Mouse (Mus musculus) limb, embryonic 11.5 days (tissue): ENCODE data around the gene Lamp3. TPM values are rescaled to one million over a fixed set of nuclear protein-coding genes. Genes with fewer than 3 reads are reported as not detected.
"Not testable (repeated sequence)": the region's sequence is repeated elsewhere in the genome, so short reads cannot be mapped to it uniquely, and the experiment has no call there.

Experiments used
- ATAC-seq: fragments of 200-750 bp; cut with Nextera tagmentation; 2 replicates; pipeline ENCODE4 v1.8.0; 2017; ENCODE audit warnings: low read depth; ENCODE audit not compliant: insufficient number of reproducible peaks, low FRiP score, low TSS enrichment
- DNase-seq: peaks from one replicate; pipeline ENCODE4 v3.0.0-alpha.2; 2015; ENCODE audit warnings: low spot score
- H3K27ac ChIP-seq: fragments of 300-500 bp; sonication (generic); replicated peaks from 2 replicates; pipeline ENCODE4 v1.5.1; 2014; ENCODE audit warnings: low read depth, mild to moderate bottlenecking, low read length
- H3K27me3 ChIP-seq: fragments of 300-500 bp; sonication (generic); 2 replicates; pipeline ENCODE4 v1.6.1; 2014; ENCODE audit warnings: mild to moderate bottlenecking, low read length, mixed read lengths; ENCODE audit not compliant: control insufficient read depth, insufficient read depth
- H3K36me3 ChIP-seq: fragments of 300-500 bp; sonication (generic); 2 replicates; pipeline ENCODE4 v1.6.1; 2014; ENCODE audit warnings: mild to moderate bottlenecking, low read length, moderate library complexity, mixed read lengths; ENCODE audit not compliant: control insufficient read depth, insufficient read depth
- H3K4me1 ChIP-seq: fragments of 300-500 bp; sonication (generic); 2 replicates; pipeline ENCODE4 v1.6.1; 2014; ENCODE audit warnings: low read length, mixed read lengths; ENCODE audit not compliant: control insufficient read depth, insufficient read depth
- H3K4me2 ChIP-seq: fragments of 300-500 bp; sonication (generic); 2 replicates; pipeline ENCODE4 v1.6.1; 2014; ENCODE audit warnings: low read depth, mild to moderate bottlenecking, moderate library complexity; ENCODE audit not compliant: severe bottlenecking
- H3K4me3 ChIP-seq: fragments of 300-500 bp; sonication (generic); 2 replicates; pipeline ENCODE4 v1.5.1; 2014; ENCODE audit warnings: low read depth, low read length
- H3K9ac ChIP-seq: fragments of 300-500 bp; sonication (generic); 2 replicates; pipeline ENCODE4 v1.6.1; 2014; ENCODE audit warnings: mild to moderate bottlenecking, low read length
- H3K9me3 ChIP-seq: fragments of 300-500 bp; sonication (generic); 2 replicates; pipeline ENCODE4 v1.6.1; 2016; ENCODE audit warnings: low read length; ENCODE audit not compliant: control insufficient read depth
- WGBS: fragments of 180-500 bp; shearing (Covaris S2); extraction: QIAGEN DNeasy Blood & Tissue Kit; methylation state at CpG from one replicate; pipeline ENCODE4 v1.1.7; 2014; 5-methylcytosine and 5-hydroxymethylcytosine counted together
- polyA plus RNA-seq: library from polyadenylated mRNA; unstranded; fragments of >200 nt; fragmentation: Nextera tagmentation; extraction: Ambion mirVana; gene quantifications from 2 replicates; pipeline ENCODE4 v1.2.1, GENCODE M21; 2014

The Lamp3 gene
- not detected in 2 replicates for polyA plus RNA-seq

DNA sequence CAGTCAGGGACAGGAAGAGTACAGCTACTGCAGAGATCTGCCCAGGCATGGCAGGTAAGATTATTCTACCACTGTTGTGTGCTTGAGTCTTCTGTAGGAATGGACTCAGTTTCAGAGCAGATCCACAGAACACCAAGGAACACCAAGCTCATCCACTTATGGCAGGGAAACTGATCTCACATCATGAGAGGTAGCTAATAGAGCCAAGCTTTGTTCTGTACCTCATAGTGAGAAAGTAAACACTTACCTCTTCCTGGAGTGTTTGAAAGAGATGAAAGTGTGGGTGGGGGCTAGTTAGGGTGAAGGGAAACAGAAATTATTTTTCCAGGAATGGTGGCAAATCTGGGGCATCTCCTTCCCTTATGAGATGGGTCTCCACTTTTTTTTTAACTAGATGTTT is at the start of gene Lamp3:
Gene Lamp3 (minus strand): TSS at position 160 of the 400 bp plus-strand sequence.
- no peak for ATAC-seq
- H3K27ac ChIP-seq, result no peak within 1 kb of the TSS
- H3K36me3 ChIP-seq, result no peaks in the 10 kb centered on the region
- H3K4me2 ChIP-seq, result no peak within 1 kb of the TSS
- H3K9ac ChIP-seq, result no peak within 1 kb of the TSS
- H3K9me3 ChIP-seq, result no peaks in the 10 kb centered on the region
- H3K4me1 ChIP-seq, result no peaks in the 10 kb centered on the region
- no peak for DNase-seq
- H3K27me3 ChIP-seq, result no peaks in the 10 kb centered on the region
- H3K4me3 ChIP-seq, result no peak within 1 kb of the TSS

DNA sequence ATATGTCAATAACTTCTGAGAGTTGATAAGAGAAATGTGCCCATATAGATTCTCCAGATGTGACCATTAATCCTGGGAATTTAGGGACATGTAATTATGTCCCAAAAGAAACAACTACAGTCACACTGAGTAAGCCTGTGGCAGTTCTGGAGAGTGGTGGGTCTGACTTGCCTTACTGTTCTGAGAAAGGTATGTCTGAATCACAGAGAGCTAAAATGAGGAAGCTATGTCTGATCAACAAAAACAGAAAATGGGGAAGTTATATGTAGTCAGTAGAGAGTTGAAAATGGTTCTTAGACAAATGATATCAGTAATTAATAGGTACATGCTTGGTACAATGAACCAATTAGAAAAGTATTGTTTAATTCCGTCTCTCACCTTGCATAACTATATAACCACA is 26.7 kb upstream of the Lamp3 start:
- Histone ChIP-seq H3K27ac (no peak overlapping the region), H3K27me3 (no peaks in the 10 kb centered on the region), H3K36me3 (no peaks in the 10 kb centered on the region), H3K9me3 (no peaks in the 10 kb centered on the region), H3K4me1 (no peaks in the 10 kb centered on the region), H3K9ac (no peak overlapping the region), H3K4me2 (no peak overlapping the region), H3K4me3 (no peak overlapping the region)
- DNase-seq (no peak), ATAC-seq (no peak)
- 74% methylated on average over 1 of the region's 1 CpGs for WGBS

DNA sequence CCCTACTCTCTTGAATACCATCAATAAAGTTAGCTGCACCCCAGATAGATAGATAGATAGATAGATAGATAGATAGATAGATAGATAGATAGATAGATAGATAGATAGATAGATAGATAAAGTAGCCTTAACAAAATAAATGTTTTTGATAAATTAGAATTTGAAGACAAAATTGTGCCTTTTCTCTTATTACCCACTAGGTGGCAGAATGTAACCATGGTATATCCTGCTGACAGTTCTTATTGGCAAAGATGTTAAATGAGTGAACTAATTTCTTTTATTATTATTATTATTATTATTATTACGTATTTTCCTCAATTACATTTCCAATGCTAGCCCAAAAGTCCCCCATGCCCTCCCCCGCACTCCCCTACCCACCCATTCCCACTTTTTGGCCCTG is 18.0 kb upstream of the Lamp3 start:
- ATAC-seq, H3K27ac ChIP-seq, H3K9ac ChIP-seq, H3K4me3 ChIP-seq, H3K36me3 ChIP-seq, H3K27me3 ChIP-seq, DNase-seq, H3K9me3 ChIP-seq, H3K4me1 ChIP-seq, H3K4me2 ChIP-seq: not testable (repeated sequence)
- WGBS, result 41% methylated on average over 2 of the region's 2 CpGs

DNA sequence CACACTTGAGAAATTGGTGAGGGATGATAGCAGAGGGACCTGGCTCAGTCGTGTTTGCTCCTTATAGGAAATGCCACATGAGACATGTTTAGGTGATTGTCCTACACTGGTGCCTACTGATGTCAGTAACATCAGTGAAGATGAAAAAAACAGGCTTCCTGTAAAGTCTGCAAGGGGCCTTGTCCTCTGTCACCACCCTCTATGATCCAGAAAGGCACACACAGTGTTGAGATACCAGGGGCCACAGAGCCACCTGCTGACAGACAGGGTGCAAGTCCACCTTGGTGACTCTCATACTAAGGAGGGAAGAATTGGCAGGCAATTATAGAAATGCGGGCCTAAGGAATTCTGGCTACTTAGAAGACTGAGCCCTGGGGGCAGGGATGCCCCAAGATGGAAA is 14.8 kb upstream of the Lamp3 start:
- H3K27ac ChIP-seq, result no peak overlapping the region
- H3K36me3 ChIP-seq, result no peaks in the 10 kb centered on the region
- no peaks in the 10 kb centered on the region for H3K27me3 ChIP-seq
- WGBS, result 57% methylated on average over 2 of the region's 2 CpGs
- DNase-seq (no peak), ATAC-seq (no peak)
- H3K4me3 ChIP-seq, result no peak overlapping the region
- H3K9ac ChIP-seq, result no peak overlapping the region
- no peaks in the 10 kb centered on the region for H3K4me1 ChIP-seq
- no peaks in the 10 kb centered on the region for H3K9me3 ChIP-seq
- no peak overlapping the region for H3K4me2 ChIP-seq

DNA sequence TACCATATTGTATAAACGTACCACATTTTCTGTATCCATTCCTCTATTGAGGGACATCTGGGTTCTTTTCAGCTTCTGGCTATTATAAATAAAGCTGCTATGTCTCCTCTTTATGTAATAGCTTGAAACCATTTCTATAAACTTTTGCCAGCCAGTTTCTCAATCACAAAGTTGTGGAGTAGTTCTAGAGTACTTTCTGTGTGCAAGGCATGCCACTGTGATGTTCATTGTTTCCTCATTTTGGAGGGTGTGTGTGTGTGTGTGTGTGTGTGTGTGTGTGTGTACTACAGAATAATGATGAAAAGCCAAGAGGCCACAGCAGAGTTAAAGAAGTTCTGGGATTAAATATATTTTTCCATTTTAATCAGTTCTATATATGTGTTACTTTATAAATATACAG is 1.2 kb upstream of the Lamp3 start:
- no peaks in the 10 kb centered on the region for H3K9me3 ChIP-seq
- no peaks in the 10 kb centered on the region for H3K36me3 ChIP-seq
- WGBS, result 89% methylated on average over 1 of the region's 1 CpGs
- H3K9ac ChIP-seq, result no peak overlapping the region
- DNase-seq (no peak), ATAC-seq (no peak)
- H3K27me3 ChIP-seq, result no peaks in the 10 kb centered on the region
- H3K4me2 ChIP-seq, result no peak overlapping the region
- H3K27ac ChIP-seq, result no peak overlapping the region
- H3K4me3 ChIP-seq, result no peak overlapping the region
- H3K4me1 ChIP-seq, result no peaks in the 10 kb centered on the region

DNA sequence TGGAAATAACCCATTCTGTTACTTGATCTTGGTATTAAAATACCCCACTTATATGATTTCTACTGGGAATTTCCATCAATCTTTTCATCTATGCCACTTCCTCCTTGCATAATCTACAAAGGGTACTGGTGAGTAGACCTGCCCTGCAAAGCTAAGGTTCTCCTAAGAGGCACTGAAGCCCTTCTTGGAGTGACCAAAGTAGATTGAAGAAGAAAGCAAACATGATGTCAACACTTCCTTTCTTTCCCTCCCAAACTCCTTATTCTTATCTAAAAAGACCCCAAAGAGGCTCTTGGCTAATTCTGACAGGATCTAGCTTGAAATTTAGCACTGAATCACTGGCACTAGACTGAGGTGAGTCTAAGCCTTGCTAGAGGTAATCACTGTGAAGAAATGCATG is 7.0 kb downstream of the Lamp3 start:
- no peaks in the 10 kb centered on the region for H3K4me1 ChIP-seq
- ATAC-seq (no peak), DNase-seq (no peak)
- no peaks in the 10 kb centered on the region for H3K36me3 ChIP-seq
- H3K4me3 ChIP-seq, result no peak overlapping the region
- no peak overlapping the region for H3K27ac ChIP-seq
- H3K27me3 ChIP-seq, result no peaks in the 10 kb centered on the region
- H3K4me2 ChIP-seq, result no peak overlapping the region
- H3K9ac ChIP-seq, result no peak overlapping the region
- no peaks in the 10 kb centered on the region for H3K9me3 ChIP-seq

DNA sequence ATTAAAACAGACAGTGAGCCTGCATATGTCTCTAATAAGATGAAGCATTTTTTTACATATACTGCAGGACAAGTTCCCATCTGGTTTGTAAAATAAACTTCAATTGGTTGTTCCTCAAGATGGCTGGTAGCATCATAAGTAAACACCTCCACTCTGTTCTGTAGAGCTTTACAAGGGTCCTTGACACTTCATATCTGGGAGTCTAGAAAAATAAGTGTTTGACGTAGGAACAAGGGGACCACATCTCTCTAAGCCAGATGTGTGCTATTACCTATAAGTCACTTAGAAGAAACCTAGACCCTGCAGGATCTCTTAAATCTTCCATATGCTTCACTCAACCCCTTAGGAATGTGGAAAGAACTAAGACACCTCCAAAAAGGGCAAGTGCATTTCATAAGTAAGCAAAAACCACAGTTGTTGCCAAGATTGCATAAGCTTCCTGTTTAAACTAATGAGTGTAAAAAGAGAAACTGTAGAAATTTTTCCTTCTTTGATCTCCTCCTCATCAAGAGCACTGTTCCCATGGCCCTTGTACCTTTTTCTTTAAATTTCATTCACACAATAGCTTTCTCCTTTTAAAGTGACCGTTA is 35.3 kb downstream of the Lamp3 start:
- no peaks in the 10 kb centered on the region for H3K36me3 ChIP-seq
- no peaks in the 10 kb centered on the region for H3K27me3 ChIP-seq
- no peak overlapping the region for H3K27ac ChIP-seq
- DNase-seq, result no peak
- H3K4me1 ChIP-seq, result no peaks in the 10 kb centered on the region
- no peak overlapping the region for H3K4me3 ChIP-seq
- H3K9ac ChIP-seq, result no peak overlapping the region
- no peak for ATAC-seq
- H3K4me2 ChIP-seq, result no peak overlapping the region
- no peaks in the 10 kb centered on the region for H3K9me3 ChIP-seq
- 89% methylated on average over 2 of the region's 2 CpGs for WGBS

DNA sequence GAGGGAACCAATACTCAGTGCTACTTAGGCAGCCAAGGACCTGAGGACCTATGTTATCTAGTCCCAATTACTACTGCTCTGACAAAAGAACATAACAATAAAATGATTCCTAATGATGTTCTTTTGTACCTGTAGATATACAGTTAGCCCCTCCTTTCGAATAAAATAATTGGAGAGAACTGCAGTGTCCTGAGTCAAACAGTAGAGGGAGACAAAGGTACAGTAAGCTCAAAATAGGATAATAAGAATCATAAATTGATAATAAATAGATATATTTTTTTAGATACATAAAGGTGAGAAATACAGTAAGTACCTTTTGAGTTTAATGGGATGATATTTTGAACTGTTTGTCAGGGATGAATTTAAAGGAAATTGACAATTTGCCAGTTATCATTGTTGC is 39.9 kb downstream of the Lamp3 start:
- no peaks in the 10 kb centered on the region for H3K4me1 ChIP-seq

DNA sequence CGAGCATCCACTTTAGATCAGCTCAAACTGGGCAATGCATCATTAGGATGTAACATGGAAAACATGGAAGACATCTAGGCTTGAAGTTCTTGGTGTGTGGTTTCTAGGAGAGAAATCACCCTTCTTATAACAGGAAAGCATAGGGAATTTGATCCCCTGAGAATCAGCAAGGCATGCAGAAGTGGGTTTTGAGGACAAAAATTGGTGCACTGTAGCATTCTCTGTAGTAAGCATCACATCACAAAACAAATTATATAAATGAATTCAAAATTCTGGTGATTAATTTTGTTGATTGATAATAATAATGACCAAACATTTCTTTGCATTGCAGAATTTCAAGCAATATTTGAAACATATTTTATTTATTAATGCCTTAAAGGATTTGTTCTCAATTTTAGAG is 76.4 kb downstream of the Lamp3 start, which contains the start of gene Olfr171:
Gene Olfr171 (minus strand): TSS at position 101 of the 400 bp plus-strand sequence.
- Histone ChIP-seq H3K4me3 (no peak within 1 kb of the TSS), H3K4me2 (no peak within 1 kb of the TSS), H3K36me3 (no peaks in the 10 kb centered on the region), H3K4me1 (no peaks in the 10 kb centered on the region), H3K9ac (no peak within 1 kb of the TSS), H3K9me3 (no peaks in the 10 kb centered on the region), H3K27me3 (no peaks in the 10 kb centered on the region), H3K27ac (no peak within 1 kb of the TSS)
- 80% methylated on average over 1 of the region's 1 CpGs for WGBS
- DNase-seq (no peak), ATAC-seq (no peak)

More for the DNA sequence above, 39.9 kb downstream of the Lamp3 start:
- no peak overlapping the region for H3K4me2 ChIP-seq
- no peak overlapping the region for H3K9ac ChIP-seq
- no peak overlapping the region for H3K4me3 ChIP-seq
- H3K27ac ChIP-seq, result no peak overlapping the region
- no peaks in the 10 kb centered on the region for H3K9me3 ChIP-seq
- H3K27me3 ChIP-seq, result no peaks in the 10 kb centered on the region
- 54% methylated on average over 1 of the region's 1 CpGs for WGBS
- H3K36me3 ChIP-seq, result no peaks in the 10 kb centered on the region
- no peak for ATAC-seq
- DNase-seq, result no peak
